Mouse (Mus musculus) mouse trophoblast stem cell (cell line): Measurements from ENCODE around the gene Chia1.
"Not testable (repeated sequence)": the region's sequence is repeated elsewhere in the genome, so short reads cannot be mapped to it uniquely, and the experiment has no call there.

Experiments used
- in situ Hi-C, 2 experiments: fragments of 300-500 bp; cut with MseI, MboI; formaldehyde crosslinking; loops; 2 replicates in 1 of 2; 3 replicates in 1 of 2; pipeline ENCODE4 v1.15.1; 2025

The Chia1 gene

GRCm38 (mm10) chr3:106112929-106113328 lies at the start of gene Chia1:
TSS of gene Chia1 (plus strand) at chr3:106113229.
- in situ Hi-C loops, result no loop called here

GRCm38 (mm10) chr3:106067707-106068106 lies 45.3 kb upstream of the Chia1 start:
- in situ Hi-C loops, result not testable (repeated sequence)

DNA sequence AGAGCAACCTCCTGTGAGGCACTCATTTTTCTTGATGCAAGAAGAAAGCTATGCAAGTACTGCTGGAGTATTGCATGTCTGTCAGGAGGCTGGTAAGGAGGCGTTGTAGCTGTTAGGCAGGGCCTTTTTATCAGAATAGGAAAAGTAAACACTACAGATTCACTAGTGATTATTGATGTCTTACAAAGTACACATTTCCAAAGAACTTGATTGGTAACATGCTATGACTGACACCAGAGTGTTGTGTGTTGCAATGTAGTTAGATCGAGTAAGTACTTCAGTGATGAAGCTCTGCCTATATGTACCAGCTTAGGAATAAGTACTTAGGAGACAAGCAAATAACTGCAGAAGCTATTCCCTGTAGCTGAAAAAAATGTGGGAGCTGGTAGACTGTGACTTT lies 42.0 kb upstream of the Chia1 start:
- in situ Hi-C loops, result no loop called here

GRCm38 (mm10) chr3:106074824-106075223 lies 38.2 kb upstream of the Chia1 start:
- in situ Hi-C loops, result no loop called here

GRCm38 (mm10) chr3:106126999-106127398 lies 14.0 kb downstream of the Chia1 start:
- in situ Hi-C loops, result loop anchor here (5.0 kb wide), 1 partner anchor 180 kb away; no protein-coding TSS in a partner anchor

DNA sequence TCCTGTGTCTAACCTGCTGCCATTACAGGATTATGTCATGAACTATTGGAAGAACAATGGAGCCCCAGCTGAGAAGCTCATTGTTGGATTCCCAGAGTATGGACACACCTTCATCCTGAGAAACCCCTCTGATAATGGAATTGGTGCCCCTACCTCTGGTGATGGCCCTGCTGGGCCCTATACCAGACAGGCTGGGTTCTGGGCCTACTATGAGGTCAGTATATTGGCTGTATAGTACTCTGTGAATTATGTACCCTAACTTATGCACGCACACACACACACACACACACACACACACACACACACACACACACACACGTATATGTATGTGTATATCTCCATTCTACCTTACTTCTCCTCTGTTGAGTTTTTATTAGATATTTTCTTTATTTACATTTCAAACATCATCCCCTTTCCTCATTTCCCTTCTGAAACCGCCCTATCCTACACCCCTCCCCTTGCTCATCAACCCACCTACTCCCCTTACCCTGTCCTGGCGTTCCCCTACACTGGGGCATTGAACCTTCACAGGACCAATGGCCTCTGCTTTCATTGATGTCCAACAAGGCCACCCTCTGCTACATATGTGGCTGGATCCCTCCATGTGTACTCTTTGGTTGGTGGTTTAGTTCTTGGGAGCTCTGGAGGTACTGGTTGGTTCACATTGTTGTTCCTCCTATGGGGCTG lies 15.9 kb downstream of the Chia1 start:
- in situ Hi-C loops, result loop anchor here (5.0 kb wide), 1 partner anchor 178 kb away; no protein-coding TSS in a partner anchor

DNA sequence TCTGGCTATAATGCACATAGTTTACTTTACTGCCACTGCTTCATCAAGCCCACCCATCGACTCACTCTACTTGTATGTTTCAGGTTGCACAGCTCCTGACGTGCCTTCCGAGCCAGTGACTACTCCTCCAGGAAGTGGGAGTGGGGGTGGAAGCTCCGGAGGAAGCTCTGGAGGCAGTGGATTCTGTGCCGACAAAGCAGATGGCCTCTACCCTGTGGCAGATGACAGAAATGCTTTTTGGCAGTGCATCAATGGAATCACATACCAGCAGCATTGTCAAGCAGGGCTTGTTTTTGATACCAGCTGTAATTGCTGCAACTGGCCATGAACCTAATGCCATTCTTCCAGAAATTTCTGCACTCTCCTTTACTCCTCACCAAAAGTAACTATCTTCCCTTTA lies 18.7 kb downstream of the Chia1 start:
- in situ Hi-C loops, result no loop called here

DNA sequence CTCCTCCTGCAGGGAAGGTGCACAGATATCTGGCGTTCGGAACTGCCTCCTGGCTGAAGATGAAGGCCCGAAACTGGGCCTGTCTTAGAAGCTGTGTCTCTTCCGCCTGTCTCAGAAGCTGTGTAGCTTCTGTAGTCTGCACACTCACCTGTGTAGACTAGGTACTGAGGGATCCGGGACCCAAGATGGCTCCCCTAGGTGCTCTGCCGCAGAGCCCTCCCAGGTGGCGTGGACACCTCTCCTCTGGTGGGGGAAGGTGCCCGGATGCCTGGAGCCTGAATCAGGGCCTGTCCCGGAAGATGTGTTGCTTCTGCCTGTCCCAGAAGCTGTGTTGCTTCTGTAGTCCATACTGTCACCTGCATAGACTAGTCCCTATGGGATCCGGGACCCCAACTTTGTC lies 31.1 kb downstream of the Chia1 start:
- in situ Hi-C loops, result no loop called here

DNA sequence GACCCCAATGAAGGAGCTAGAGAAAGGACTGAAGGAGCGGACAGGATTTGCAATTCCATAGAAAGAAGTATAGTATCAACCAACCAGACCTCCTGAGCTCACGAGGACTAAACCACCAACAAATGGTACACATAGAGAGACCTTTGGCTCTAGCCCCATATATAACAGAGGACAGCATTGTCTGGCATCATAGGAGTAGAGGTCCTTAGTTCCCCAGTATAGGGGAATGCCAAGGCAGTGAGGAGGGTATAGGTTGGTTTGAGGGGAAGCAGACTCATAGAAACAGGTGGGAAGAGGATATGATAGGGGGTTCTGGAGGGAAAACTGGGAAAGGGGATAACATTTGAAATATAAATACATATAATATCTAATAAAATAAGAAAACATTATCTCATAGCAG lies 41.4 kb downstream of the Chia1 start:
- in situ Hi-C loops, result no loop called here

GRCm38 (mm10) chr3:106167464-106167863 lies 54.4 kb downstream of the Chia1 start, which contains the start of gene Chil3:
TSS of gene Chil3 (minus strand) at chr3:106167564.
- in situ Hi-C loops, result no loop called here

GRCm38 (mm10) chr3:106170522-106171053 lies 57.6 kb downstream of the Chia1 start:
- in situ Hi-C loops, result no loop called here

DNA sequence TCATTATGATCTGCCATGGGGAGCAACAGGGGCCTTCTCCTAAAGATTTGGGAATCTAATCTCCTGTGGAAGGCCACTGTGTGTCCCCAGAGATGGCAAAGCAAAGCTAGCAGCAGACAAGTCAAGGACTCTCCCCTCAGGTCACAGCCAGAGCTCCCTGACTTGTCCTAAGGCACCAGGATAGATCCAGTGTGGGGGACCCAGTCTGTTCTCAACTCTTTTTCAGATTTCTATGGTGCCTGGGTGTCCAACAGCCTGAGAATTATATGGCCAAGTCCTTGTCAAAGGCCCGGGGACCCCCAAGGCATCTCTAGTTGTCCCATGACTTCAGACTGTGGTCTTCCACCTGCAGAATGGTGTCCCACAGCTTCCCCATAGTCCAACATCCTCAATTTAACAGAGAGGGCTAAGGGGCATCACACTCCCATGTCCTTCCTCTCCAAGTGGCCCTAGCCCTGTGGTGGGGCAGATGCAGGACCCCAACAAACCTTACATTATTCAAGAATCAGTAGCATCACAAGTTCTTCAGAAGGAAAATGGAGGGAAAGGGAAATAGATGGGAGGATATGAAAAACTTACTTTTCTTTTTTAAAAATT lies 58.2 kb downstream of the Chia1 start:
- in situ Hi-C loops, result no loop called here

GRCm38 (mm10) chr3:106172506-106172905 lies 59.5 kb downstream of the Chia1 start:
- in situ Hi-C loops, result not testable (repeated sequence)

- in situ Hi-C loops, result not testable (repeated sequence)
Observed at GRCm38 (mm10) chr3:106174971-106175370, 61.9 kb downstream of the Chia1 start.

GRCm38 (mm10) chr3:106177509-106178189 lies 64.6 kb downstream of the Chia1 start:
- in situ Hi-C loops, result no loop called here
